Mouse (Mus musculus) heart, postnatal 0 days (tissue): ENCODE results near the gene Gm47996.
"Not testable (repeated sequence)": the region's sequence is repeated elsewhere in the genome, so short reads cannot be mapped to it uniquely, and the experiment has no call there.

ENCODE experiments used
- CTCF ChIP-seq: IDR thresholded peaks from 2 replicates; pipeline ENCODE4 v1.5.1; 2016; ENCODE audit warnings: antibody characterized with exemption, control low read depth, low read depth
- EP300 ChIP-seq: IDR thresholded peaks from 2 replicates; pipeline ENCODE4 v1.6.1; 2016; ENCODE audit warnings: antibody characterized with exemption, low read depth

DNA sequence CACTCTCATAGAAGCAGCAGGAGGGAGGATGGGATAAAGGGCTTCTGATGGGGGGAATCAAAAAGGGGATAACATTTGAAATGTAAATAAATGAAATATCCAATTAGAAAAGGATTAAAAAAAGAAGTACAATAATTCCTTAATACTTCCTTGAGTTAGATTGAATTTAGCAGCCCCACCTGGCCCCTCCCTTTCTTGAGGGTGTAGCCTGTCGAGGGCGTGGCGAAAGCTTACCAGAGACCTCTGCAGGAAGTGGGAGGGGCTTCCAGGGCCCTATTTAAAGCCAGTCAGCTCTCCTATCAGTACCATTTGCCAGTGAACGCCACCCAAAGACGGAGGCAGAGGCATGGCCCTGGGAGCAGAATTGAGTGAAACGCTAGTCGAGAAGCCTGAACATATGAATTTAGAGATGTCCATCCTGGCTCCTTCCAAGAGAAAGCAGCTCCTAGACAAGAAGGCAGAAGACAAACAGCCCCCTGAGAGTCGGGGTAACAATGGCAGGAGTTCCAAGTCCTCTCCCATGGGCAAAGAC lies at the start of gene Gm47996:
- not testable (repeated sequence) for TF ChIP-seq EP300, CTCF
